Mouse (Mus musculus) megakaryocyte progenitor cell, adult 5-6 weeks (primary cell): ENCODE measurements around the gene Rpia. TPM values are rescaled to one million over a fixed set of nuclear protein-coding genes. Genes with fewer than 3 reads are reported as not detected.

Experiments used
- ATAC-seq: replicated peaks from 2 replicates; pipeline ENCODE4 v1.8.0; 2016; ENCODE audit warnings: mild to moderate bottlenecking, moderate TSS enrichment, inconsistent platforms; ENCODE audit not compliant: poor library complexity
- total RNA-seq, 2 experiments: library from RNA; stranded (forward) in 1 of 2; stranded (reverse) in 1 of 2; fragments of 157-497, 149-512 nt in 1 of 2; fragments of 200-1000 nt in 1 of 2; gene quantifications; 2 replicates each; pipeline versions ENCODE4 v1.2.3 to v1.2.4; 2015 to 2017

Rpia gene
- total RNA-seq, 2 experiments from 2014 or later = 110 to 209 TPM

- peak; percentile 71 for ATAC-seq
Observed at GRCm38 (mm10) chr6:70805820-70806513, 13.9 kb upstream of the Rpia start.

- ATAC-seq = peak; percentile 70
Observed at GRCm38 (mm10) chr6:70805267-70805666, 13.2 kb upstream of the Rpia start.

GRCm38 (mm10) chr6:70804632-70805031, 12.6 kb upstream of the Rpia start:
- ATAC-seq = peak; percentile 85

- peak; percentile 92 for ATAC-seq
Observed at GRCm38 (mm10) chr6:70797581-70798251, 5.7 kb upstream of the Rpia start.

- ATAC-seq = no peak
Observed at GRCm38 (mm10) chr6:70796940-70797339, 4.9 kb upstream of the Rpia start.

- ATAC-seq = peak; percentile 21
Observed at GRCm38 (mm10) chr6:70792644-70793043, 612 bp upstream of the Rpia start.

GRCm38 (mm10) chr6:70790852-70791761, 925 bp downstream of the Rpia start:
- ATAC-seq = peak; percentile 30

GRCm38 (mm10) chr6:70790034-70790650, 1.9 kb downstream of the Rpia start:
- ATAC-seq = no peak

- ATAC-seq = no peak
Observed at GRCm38 (mm10) chr6:70789134-70789533, 2.9 kb downstream of the Rpia start.

GRCm38 (mm10) chr6:70787524-70787923, 4.5 kb downstream of the Rpia start:
- peak; percentile 15; the same call in 1 of the 2 replicates for ATAC-seq

GRCm38 (mm10) chr6:70785852-70786251, 6.2 kb downstream of the Rpia start:
- no peak for ATAC-seq

- ATAC-seq = no peak
Observed at GRCm38 (mm10) chr6:70784811-70785210, 7.2 kb downstream of the Rpia start.

GRCm38 (mm10) chr6:70781336-70781735, 10.7 kb downstream of the Rpia start:
- ATAC-seq = no peak

- no peak for ATAC-seq
Observed at GRCm38 (mm10) chr6:70774372-70774771, 17.7 kb downstream of the Rpia start.

GRCm38 (mm10) chr6:70773769-70774168, 18.3 kb downstream of the Rpia start:
- ATAC-seq = peak; percentile 19; the same call in 1 of the 2 replicates

GRCm38 (mm10) chr6:70768769-70769168, 23.3 kb downstream of the Rpia start:
- peak; percentile 92 for ATAC-seq

GRCm38 (mm10) chr6:70765076-70765475, 27.0 kb downstream of the Rpia start:
- ATAC-seq = no peak

GRCm38 (mm10) chr6:70764551-70764950, 27.5 kb downstream of the Rpia start:
- no peak for ATAC-seq

- ATAC-seq = no peak
Observed at GRCm38 (mm10) chr6:70763881-70764280, 28.2 kb downstream of the Rpia start.

GRCm38 (mm10) chr6:70762659-70763058, 29.4 kb downstream of the Rpia start:
- peak; percentile 73 for ATAC-seq

- ATAC-seq = no peak
Observed at GRCm38 (mm10) chr6:70760951-70761350, 31.1 kb downstream of the Rpia start.
